Mouse (Mus musculus) small intestine, adult 10 weeks (tissue): ENCODE results near the gene Nav1. TPM values are rescaled to one million over a fixed set of nuclear protein-coding genes. Genes with fewer than 3 reads are reported as not detected.

Source experiments
- polyA plus RNA-seq: library from polyadenylated mRNA; stranded (reverse); fragments of 350-450 nt; fragmentation: Illumina TruSeq; extraction: RNeasy Lipid Tissue Mini Kit (QIAGEN cat#74804); gene quantifications from one replicate; pipeline ENCODE4 v1.2.3, GENCODE M21; 2014; ENCODE audit warnings: low replicate concordance

The Nav1 gene
- 4.9 TPM for polyA plus RNA-seq

GRCm38 (mm10) chr1:135607019-135607418 lies at the start of gene Nav1:
Gene Nav1 (minus strand): TSS chr1:135607295.

GRCm38 (mm10) chr1:135429901-135430668 lies 177.0 kb downstream of the Nav1 start, which contains the start of gene Ipo9:
Gene Ipo9 (minus strand): TSS chr1:135430499.

Other genes starting within 250 kb of the Nav1 start
- gene Shisa4, start 232.1 kb downstream of the Nav1 start, polyA plus RNA-seq: not detected
- gene Ipo9, start 176.8 kb downstream of the Nav1 start, polyA plus RNA-seq: 7.9 TPM
- gene Csrp1, start 112.8 kb upstream of the Nav1 start, polyA plus RNA-seq: 11.0 TPM
- gene Phlda3, start 158.8 kb upstream of the Nav1 start, polyA plus RNA-seq: not detected
- gene Tnni1, start 172.1 kb upstream of the Nav1 start, polyA plus RNA-seq: not detected
- gene Lad1, start 211.3 kb upstream of the Nav1 start, polyA plus RNA-seq: 6.2 TPM
- 0.93 TPM for gene Tnnt2, start 229.1 kb upstream of the Nav1 start, polyA plus RNA-seq